Mouse (Mus musculus) G1E (cell line): ENCODE measurements around the gene Dlgap5. TPM values are rescaled to one million over a fixed set of nuclear protein-coding genes. Genes with fewer than 3 reads are reported as not detected.

Experiments
- ATAC-seq: 2 replicates; pipeline ENCODE4 v1.8.0; 2016; ENCODE audit warnings: mild to moderate bottlenecking; ENCODE audit not compliant: insufficient number of reproducible peaks, poor library complexity, low FRiP score, severe bottlenecking; ENCODE audit errors: extremely low read depth
- DNase-seq: peaks from one replicate; pipeline ENCODE4 v3.0.0; 2012; ENCODE audit warnings: low spot score
- H3K27me3 ChIP-seq: 2 replicates; pipeline ENCODE4 v1.6.1; 2012; ENCODE audit warnings: mild to moderate bottlenecking, low read length, inconsistent platforms; ENCODE audit not compliant: insufficient read depth
- H3K36me3 ChIP-seq: replicated peaks from 2 replicates; pipeline ENCODE3; 2012; ENCODE audit warnings: mild to moderate bottlenecking, inconsistent platforms
- H3K4me1 ChIP-seq: 2 replicates; pipeline ENCODE4 v1.6.1; 2012; ENCODE audit warnings: low read depth, low read length, inconsistent platforms, mixed read lengths; ENCODE audit not compliant: insufficient read depth
- H3K4me3 ChIP-seq: 2 replicates; pipeline ENCODE4 v1.5.1; 2012; ENCODE audit warnings: low read depth, mild to moderate bottlenecking, inconsistent platforms, low read length, moderate library complexity, mixed read lengths
- H3K9me3 ChIP-seq: replicated peaks from 2 replicates; pipeline ENCODE4 v1.6.1; 2012; ENCODE audit warnings: inconsistent platforms
- CTCF ChIP-seq: IDR thresholded peaks from 2 replicates; pipeline ENCODE4 v1.5.1; 2012; ENCODE audit warnings: low read depth, low read length, inconsistent platforms, mixed read lengths
- GATA1 ChIP-seq: IDR thresholded peaks from 2 replicates; pipeline ENCODE4 v1.6.1; 2012; ENCODE audit warnings: borderline replicate concordance, low read length, inconsistent platforms, mixed read lengths
- GATA2 ChIP-seq: IDR thresholded peaks from 2 replicates; pipeline ENCODE4 v1.6.1; 2012; ENCODE audit warnings: low read depth, low read length, inconsistent platforms, borderline replicate concordance
- POLR2AphosphoS5 ChIP-seq: IDR thresholded peaks from 2 replicates; pipeline ENCODE4 v1.6.1; 2012; ENCODE audit warnings: low read depth, low read length, inconsistent platforms; ENCODE audit not compliant: insufficient replicate concordance
- TAL1 ChIP-seq: conservative IDR thresholded peaks from 2 replicates; pipeline ENCODE4 v1.6.1; 2012; ENCODE audit warnings: low read depth, low read length, inconsistent platforms, mixed read lengths
- polyA plus RNA-seq: library from polyadenylated mRNA; stranded (reverse); fragments of >175 nt; gene quantifications from 2 replicates; pipeline ENCODE4 v1.2.3, GENCODE M21; 2012
- total RNA-seq, 2 experiments: library from RNA; stranded (forward) in 1 of 2; stranded (reverse) in 1 of 2; fragments of 200-1000 nt in 1 of 2; fragments of >200 nt in 1 of 2; fragmentation: Nextera tagmentation in 1 of 2; gene quantifications; 2 replicates each; pipeline ENCODE4 v1.2.3; 2014 to 2017

Gene Dlgap5
- total RNA-seq (2014; fragmentation: Nextera tagmentation) (96.1 and 109 TPM in 2 replicates), total RNA-seq (2017) (113 and 119 TPM in 2 replicates), polyA plus RNA-seq (5.2 and 21.6 TPM in 2 replicates)

GRCm38 (mm10) chr14:47417775-47418665, at the start of gene Dlgap5:
Gene Dlgap5 (minus strand): TSS chr14:47418407.
- H3K4me3 ChIP-seq, result peak within 1 kb of the TSS; percentile 72
- peaks cover 37% of the 10 kb centered on the region for H3K36me3 ChIP-seq
- ATAC-seq, result peak; percentile 99
- peak; percentile 93 for DNase-seq
- no peaks in the 10 kb centered on the region for H3K9me3 ChIP-seq
- H3K4me1 ChIP-seq, result peaks cover 29% of the 10 kb centered on the region
- TF ChIP-seq TAL1, result no peak
- no peak for TF ChIP-seq GATA2
- TF ChIP-seq POLR2AphosphoS5, result no peak
- TF ChIP-seq CTCF, result no peak
- no peak for TF ChIP-seq GATA1
- H3K27me3 ChIP-seq, result peaks cover 5% of the 10 kb centered on the region

- H3K4me1 ChIP-seq, result no peaks in the 10 kb centered on the region
- ATAC-seq (no peak), DNase-seq (no peak)
- no peak overlapping the region for H3K4me3 ChIP-seq
- H3K27me3 ChIP-seq, result peaks cover 44% of the 10 kb centered on the region
- H3K9me3 ChIP-seq, result no peaks in the 10 kb centered on the region
- no peaks in the 10 kb centered on the region for H3K36me3 ChIP-seq
- TF ChIP-seq GATA1 (no peak), POLR2AphosphoS5 (no peak), TAL1 (no peak), CTCF (no peak), GATA2 (no peak)
Observed at GRCm38 (mm10) chr14:47465468-47466175, 47.4 kb upstream of the Dlgap5 start.

- TF ChIP-seq TAL1, result no peak
- no peak for TF ChIP-seq GATA2
- no peak for TF ChIP-seq GATA1
- no peak for TF ChIP-seq POLR2AphosphoS5
- TF ChIP-seq CTCF, result no peak
- Histone ChIP-seq H3K27me3 (peaks cover 49% of the 10 kb centered on the region), H3K4me3 (no peak overlapping the region), H3K36me3 (no peaks in the 10 kb centered on the region), H3K4me1 (no peaks in the 10 kb centered on the region), H3K9me3 (no peaks in the 10 kb centered on the region)
- DNase-seq (no peak), ATAC-seq (no peak)
Observed at GRCm38 (mm10) chr14:47464426-47464825, 46.2 kb upstream of the Dlgap5 start.

- Histone ChIP-seq H3K27me3 (peaks cover 58% of the 10 kb centered on the region), H3K4me3 (no peak overlapping the region), H3K9me3 (no peaks in the 10 kb centered on the region), H3K4me1 (no peaks in the 10 kb centered on the region), H3K36me3 (no peaks in the 10 kb centered on the region)
- TF ChIP-seq CTCF, result no peak
- no peak for TF ChIP-seq GATA2
- no peak for TF ChIP-seq TAL1
- no peak for ATAC-seq
- DNase-seq, result no peak
Observed at GRCm38 (mm10) chr14:47462877-47463460, 44.8 kb upstream of the Dlgap5 start.

GRCm38 (mm10) chr14:47462453-47462852, 44.2 kb upstream of the Dlgap5 start:
- no peaks in the 10 kb centered on the region for H3K4me1 ChIP-seq
- no peak for TF ChIP-seq CTCF
- TF ChIP-seq GATA2, result no peak
- TF ChIP-seq POLR2AphosphoS5, result no peak
- no peak for TF ChIP-seq TAL1
- TF ChIP-seq GATA1, result no peak
- H3K9me3 ChIP-seq, result no peaks in the 10 kb centered on the region
- no peak overlapping the region for H3K4me3 ChIP-seq
- peaks cover 61% of the 10 kb centered on the region for H3K27me3 ChIP-seq
- DNase-seq, result no peak
- ATAC-seq, result no peak
- H3K36me3 ChIP-seq, result no peaks in the 10 kb centered on the region

GRCm38 (mm10) chr14:47461997-47462396, 43.8 kb upstream of the Dlgap5 start:
- H3K9me3 ChIP-seq, result no peaks in the 10 kb centered on the region
- DNase-seq (no peak), ATAC-seq (no peak)
- peaks cover 58% of the 10 kb centered on the region for H3K27me3 ChIP-seq
- H3K4me3 ChIP-seq, result no peak overlapping the region
- TF ChIP-seq TAL1 (no peak), GATA1 (no peak), POLR2AphosphoS5 (no peak), CTCF (no peak), GATA2 (no peak)
- H3K4me1 ChIP-seq, result no peaks in the 10 kb centered on the region
- no peaks in the 10 kb centered on the region for H3K36me3 ChIP-seq
